Mouse (Mus musculus) heart, postnatal 36 days (tissue): Measurements from ENCODE around the gene Lman2. TPM values are rescaled to one million over a fixed set of nuclear protein-coding genes. Genes with fewer than 3 reads are reported as not detected.

Experiments
- DNase-seq, 2 experiments: peaks; one replicate each; pipeline ENCODE4 v3.0.0; 2021 to 2022
- intact Hi-C: fragments of 180-260 bp; cut with DNase I; formaldehyde crosslinking; loops from one replicate; pipeline ENCODE4 v1.15.1; 2025
- total RNA-seq, 2 experiments: library from RNA; stranded (reverse); gene quantifications; 2 replicates each; pipeline ENCODE4 v1.2.3; 2021

Lman2 gene
- total RNA-seq, 2 experiments from 2014 or later: 47.7 to 48.1 TPM

GRCm38 (mm10) chr13:55371740-55372139 is 9.2 kb upstream of the Lman2 start:
- intact Hi-C loops: no loop called here
- DNase-seq: no peak

DNA sequence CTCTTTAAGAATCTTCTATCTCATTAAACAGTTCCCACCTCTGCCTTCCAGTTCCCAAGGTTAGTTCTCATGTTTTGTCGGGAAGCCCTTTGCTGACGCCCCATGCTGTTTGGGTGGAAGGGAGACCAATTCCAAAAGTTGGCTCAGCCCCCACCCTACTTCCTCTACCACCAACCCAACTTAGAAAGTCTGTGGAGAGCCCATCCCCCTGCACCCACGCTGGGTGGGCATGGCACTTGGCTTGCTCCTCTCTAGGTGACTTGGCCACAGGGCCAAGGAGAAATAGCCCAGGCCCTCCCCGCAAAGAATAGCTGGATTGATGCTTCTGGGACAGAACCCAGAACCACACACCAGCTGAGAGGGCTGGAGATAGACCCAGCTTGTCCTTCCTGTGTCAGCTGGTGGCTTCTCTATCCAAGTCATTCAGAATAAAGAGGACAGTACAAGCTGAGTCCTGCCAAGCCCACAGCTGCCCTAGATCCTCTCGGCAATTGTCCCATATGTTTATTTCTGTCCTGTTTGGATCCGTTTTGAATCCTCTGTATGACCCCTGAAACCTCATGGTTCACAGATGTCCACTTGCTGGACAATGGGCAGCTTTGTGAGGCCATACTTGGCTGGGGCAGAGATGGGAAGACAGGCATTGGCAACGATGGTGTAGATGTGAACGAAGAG is 8.6 kb upstream of the Lman2 start:
- peak in 1 of 2 experiments; percentile 12 for DNase-seq
- intact Hi-C loops: no loop called here

DNA sequence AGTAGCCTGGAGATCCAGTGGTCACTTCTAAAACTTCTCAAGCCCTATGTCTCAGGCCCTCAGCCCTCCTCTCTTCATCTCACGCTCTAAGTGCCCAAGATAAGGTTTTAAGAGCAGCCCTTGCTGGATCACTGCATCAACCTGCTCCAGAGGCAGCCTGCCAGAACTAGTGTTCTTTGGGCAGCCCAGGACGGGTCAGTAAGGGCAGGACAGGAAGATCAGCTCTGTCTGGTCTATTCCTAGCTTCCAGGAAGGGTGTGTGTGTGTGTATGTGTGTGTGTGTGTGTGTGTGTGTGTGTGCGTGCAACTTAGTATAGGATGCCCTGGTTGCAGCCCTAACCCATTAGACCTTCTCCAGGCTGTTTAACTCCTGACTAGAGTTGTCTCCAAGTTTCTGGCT is 7.7 kb upstream of the Lman2 start:
- intact Hi-C loops: no loop called here
- DNase-seq: peak; percentile 14 to 27

GRCm38 (mm10) chr13:55369531-55370114 is 7.0 kb upstream of the Lman2 start, which contains the start of gene Rgs14:
Gene Rgs14 (plus strand): TSS chr13:55369732.
- intact Hi-C loops: no loop called here
- DNase-seq: peak; percentile 26 to 43

- intact Hi-C loops: no loop called here
- DNase-seq: no peak
These were observed 5.8 kb upstream of the Lman2 start for GRCm38 (mm10) chr13:55368401-55368800.

GRCm38 (mm10) chr13:55361974-55362452 is 570 bp downstream of the Lman2 start:
- no peak for DNase-seq
- intact Hi-C loops: loop anchor here (2.0 kb wide), 1 partner anchor 31 kb away; no protein-coding TSS in a partner anchor

- intact Hi-C loops: loop anchor here (2.0 kb wide), 1 partner anchor 30 kb away; no protein-coding TSS in a partner anchor
- DNase-seq: no peak
These were observed 1.4 kb downstream of the Lman2 start for GRCm38 (mm10) chr13:55361145-55361544.

GRCm38 (mm10) chr13:55346745-55347144 is 15.8 kb downstream of the Lman2 start:
- DNase-seq: no peak
- intact Hi-C loops: no loop called here

- no peak for DNase-seq
- intact Hi-C loops: no loop called here
These were observed 18.3 kb downstream of the Lman2 start for GRCm38 (mm10) chr13:55344286-55344685.

- DNase-seq: no peak
- intact Hi-C loops: no loop called here
These were observed 20.1 kb downstream of the Lman2 start for GRCm38 (mm10) chr13:55342469-55342868.

DNA sequence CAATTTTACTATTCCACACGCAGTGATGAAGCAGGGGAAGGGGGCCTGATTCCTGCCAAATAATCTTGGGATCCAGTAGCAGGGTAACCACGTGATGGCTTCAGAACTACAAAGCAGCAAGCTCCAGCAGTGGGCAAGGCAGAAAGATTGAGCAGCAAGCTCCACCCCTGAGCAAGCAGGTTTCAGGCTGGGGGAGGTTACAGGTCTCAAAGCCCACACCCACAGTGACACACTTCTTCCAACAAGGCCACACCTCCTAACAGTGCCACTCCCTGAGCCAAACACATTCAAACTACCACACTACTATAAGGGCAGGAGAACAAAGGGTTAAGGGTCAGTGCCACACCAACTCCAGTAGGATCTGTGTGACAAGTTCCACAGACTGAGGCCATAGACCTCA is 23.3 kb downstream of the Lman2 start:
- intact Hi-C loops: no loop called here
- DNase-seq: no peak

DNA sequence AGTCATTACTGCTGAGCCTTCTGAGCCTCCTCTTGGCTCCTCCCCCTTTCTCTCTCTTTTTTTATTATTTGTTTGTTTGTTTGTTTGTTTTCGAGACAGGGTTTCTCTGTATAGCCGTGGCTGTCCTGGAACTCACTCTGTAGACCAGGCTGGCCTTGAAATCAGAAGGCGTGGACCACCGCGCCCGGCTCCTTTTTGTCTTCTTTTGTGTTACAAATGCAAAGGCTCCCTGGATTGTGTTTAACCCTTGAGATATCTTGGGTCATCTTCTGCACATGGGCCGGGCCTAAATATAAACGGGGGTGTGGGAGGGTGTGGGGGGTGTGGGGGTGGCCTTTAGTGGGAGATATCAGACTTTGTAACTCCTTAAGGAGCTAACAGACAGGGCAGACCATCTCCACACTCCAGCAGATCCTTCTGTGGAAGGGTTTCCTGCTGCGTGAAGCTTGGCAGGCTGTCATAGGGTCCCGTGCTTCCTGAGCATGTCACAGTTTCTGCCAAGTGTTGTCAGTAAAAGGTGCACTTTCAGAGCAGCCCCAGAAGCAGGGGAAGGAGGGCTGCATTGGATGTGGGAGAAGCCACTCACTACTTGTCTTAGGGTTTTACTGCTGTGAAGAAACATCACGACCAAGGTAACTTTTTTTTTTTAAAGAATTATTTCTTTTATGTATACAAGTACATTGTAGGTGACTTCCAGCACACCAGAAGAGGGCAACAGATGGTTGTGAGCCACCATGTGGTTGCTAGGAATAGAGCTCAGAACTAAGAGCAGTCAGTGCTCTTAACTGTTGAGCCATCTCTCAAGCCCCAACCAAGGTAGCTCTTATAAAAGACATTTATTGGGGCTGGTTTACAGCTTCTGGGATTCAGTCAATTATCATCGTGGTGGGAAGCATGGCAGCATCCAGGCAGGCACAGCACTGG is 24.2 kb downstream of the Lman2 start:
- intact Hi-C loops: no loop called here
- DNase-seq: no peak

DNA sequence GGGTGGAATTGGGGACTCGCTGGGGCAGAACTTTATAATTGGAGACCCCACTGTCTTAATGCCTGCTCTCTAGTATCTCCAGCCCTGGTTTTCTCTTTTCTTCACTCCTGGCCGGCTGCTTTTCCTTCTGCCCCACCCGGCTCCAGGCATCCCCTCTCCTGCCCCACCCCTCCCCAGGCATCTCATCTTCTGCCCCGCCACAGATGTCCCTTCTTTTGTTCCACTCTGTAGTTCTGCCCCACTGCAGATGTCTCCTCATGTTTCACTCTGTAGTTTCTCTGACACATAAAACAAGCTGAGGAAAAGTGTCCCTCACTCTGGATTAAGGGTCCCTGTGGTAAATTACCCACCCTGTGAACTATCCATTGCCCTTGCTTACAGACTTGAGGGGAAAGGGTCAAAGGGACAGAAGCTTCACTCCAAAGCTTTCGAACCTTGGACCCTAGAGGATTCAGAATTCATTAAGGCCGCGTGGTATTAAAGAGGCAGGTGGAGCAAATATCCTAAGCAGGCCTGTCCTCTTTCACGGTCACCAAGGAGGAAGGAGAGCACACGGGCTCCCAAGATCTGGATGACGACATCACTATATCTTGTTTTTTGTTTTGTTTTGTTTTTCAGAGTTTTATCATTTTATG is 25.1 kb downstream of the Lman2 start:
- intact Hi-C loops: no loop called here
- no peak for DNase-seq

DNA sequence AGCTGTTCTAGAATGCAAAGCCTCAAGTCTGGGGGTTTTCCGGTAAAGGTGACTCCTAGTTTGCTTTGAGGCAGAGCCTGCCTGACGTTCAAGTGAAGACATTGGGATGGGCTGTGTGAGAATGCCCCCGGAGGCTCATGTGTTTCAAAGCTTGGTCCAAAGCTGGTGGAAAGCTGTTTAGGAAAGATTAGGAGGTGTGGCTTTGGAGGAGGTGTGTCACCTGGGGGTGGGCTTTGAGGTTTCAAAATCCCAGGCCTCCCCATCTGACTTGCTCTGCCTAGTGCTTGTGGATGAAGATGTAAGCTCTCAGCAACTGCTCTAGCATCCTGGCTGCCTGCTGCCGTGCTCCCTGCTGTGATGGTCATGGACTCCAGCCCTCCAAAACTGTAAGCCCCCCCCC is 26.9 kb downstream of the Lman2 start:
- DNase-seq: no peak
- intact Hi-C loops: no loop called here

DNA sequence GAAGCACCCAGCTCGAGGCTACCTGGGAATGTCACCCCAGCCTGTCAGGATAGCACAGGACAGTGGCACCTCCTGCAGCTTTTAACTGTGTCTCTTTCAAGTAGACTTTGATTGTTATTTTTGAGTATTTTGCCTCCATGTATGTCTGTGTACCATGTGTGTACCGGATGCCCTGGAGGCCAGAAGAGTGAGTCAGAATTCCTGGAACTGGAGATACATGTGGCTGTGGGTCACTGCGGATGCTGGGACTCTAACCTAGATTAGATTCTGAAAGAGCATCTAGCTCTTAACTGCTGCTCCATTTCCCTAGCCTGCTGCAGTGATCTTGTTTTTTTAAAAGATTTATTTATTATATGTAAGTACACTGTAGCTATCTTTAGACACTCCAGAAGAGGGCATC is 30.3 kb downstream of the Lman2 start:
- no peak for DNase-seq
- intact Hi-C loops: no loop called here

GRCm38 (mm10) chr13:55330567-55331400 is 31.8 kb downstream of the Lman2 start:
- no peak for DNase-seq
- intact Hi-C loops: loop anchor here (2.0 kb wide), 1 partner anchor 30 kb away; no protein-coding TSS in a partner anchor

DNA sequence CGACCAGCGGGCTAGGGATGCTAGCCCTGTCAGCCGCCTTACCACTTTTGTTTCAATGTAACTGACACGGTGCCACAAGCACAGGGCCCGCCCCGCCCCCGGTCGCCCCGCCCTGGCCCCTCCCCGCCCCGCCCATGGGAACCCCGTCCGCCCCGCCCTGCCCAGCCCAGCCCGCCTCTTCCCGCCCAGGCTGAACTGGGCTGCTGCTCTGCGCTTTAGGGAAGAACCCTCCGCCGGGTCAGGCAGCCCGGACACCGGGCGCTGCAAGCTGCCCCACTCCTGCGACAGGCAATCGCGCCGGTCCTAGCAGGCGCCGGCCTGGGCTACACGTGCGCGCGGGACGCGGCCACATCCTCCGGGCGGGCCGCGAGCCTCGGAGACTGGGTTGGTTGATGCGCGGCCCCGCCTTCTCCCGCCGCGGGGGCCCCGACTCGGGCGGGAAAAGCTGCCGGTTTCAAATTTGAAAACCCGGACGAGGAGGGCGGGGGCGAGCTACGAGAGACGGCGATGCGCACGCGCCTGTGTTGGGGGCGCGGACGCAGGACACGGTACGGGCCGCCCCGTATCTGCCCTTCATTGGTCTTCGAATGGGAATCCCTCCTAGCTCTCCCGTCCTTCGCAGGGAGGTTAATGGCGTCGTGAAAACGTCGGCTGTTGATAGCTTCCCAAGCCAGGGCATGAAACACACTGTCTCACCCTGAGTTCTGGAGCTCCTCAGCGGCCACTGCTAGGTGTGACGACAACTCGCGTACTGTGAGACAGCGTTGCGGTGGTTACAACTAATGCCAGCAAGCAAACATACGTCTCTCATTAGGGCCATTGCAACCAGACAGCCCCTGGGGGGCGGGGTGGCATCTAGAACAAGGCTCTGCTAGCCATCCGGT is 32.7 kb downstream of the Lman2 start, which contains the start of gene Mxd3:
Mxd3 (minus strand) TSS at position 141 of the 884 bp plus-strand sequence.
- intact Hi-C loops: loop anchor here (2.0 to 10.0 kb wide), 2 partner anchors 31 to 225 kb away; partner anchors contain the start of genes Uimc1 and Zfp346
- DNase-seq: peak; percentile 74 to 90

DNA sequence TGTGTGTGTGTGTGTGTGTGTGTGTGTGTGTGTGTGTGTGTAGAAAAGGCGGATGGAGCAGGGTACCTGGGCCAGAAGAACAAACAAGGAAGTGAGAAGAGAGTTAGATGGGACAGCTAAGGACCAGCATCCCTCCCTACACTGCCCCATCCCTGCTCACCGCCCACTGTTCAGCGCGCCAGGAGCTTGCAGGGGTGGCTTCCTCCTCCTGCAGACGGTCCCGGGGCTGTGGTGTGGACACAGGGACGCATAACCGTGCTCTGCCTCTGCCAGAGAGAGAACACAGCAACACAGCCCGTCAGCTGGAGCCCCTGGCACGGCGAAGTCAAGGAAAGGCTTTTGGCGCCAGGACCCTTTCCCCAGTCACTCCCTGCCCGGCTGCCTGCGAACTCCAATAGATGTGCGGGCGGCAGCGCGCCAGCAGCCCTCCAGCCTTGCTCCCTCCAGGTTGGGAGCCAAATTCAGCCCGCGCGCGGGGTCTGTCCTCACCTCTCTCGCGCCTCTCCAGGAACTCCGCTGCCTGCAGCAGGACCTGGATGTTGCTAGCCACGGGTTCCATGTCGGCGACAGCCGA is 33.4 kb downstream of the Lman2 start:
- peak in 1 of 2 experiments; percentile 15 for DNase-seq
- intact Hi-C loops: loop anchor here (10.0 kb wide), 1 partner anchor 224 kb away; the partner anchor contains the start of genes Uimc1 and Zfp346
